Mouse (Mus musculus) adrenal gland, postnatal 25 days (tissue): ENCODE measurements around the gene Cdc25b. TPM values are rescaled to one million over a fixed set of nuclear protein-coding genes. Genes with fewer than 3 reads are reported as not detected.

Experiments used
- DNase-seq: peaks from one replicate; pipeline ENCODE4 v3.0.0; 2021; ENCODE audit warnings: mixed read lengths
- long read RNA-seq: library from polyadenylated mRNA; stranded (forward); transcript quantifications from one replicate; pipeline ENCODE4 v2.0.0, GENCODE M21; 2021
- total RNA-seq: library from RNA; stranded (reverse); gene quantifications from 2 replicates; pipeline ENCODE4 v1.2.3, GENCODE M21; 2021

Gene Cdc25b
- total RNA-seq = 8.3 and 10.8 TPM in 2 replicates
- long read RNA-seq, partial matches to known transcripts = 1 of 4 reads
- long read RNA-seq, other reads (novel, unspliced or antisense) = 2 of 4 reads

- DNase-seq = peak; percentile 86
These were observed at the start of gene Cdc25b, which contains the start of gene Spef1 for GRCm38 (mm10) chr2:131186771-131187601. Gene Cdc25b, plus strand, starts transcription at chr2:131186949. Gene Spef1, minus strand, starts transcription at chr2:131187282.

- no peak for DNase-seq
These were observed 48.5 kb upstream of the Cdc25b start for GRCm38 (mm10) chr2:131138296-131138695.

GRCm38 (mm10) chr2:131138760-131139159 is 48.0 kb upstream of the Cdc25b start:
- no peak for DNase-seq

GRCm38 (mm10) chr2:131139287-131139686 is 47.5 kb upstream of the Cdc25b start:
- no peak for DNase-seq

GRCm38 (mm10) chr2:131139886-131140532 is 46.7 kb upstream of the Cdc25b start:
- DNase-seq = no peak

- DNase-seq = no peak
These were observed 46.2 kb upstream of the Cdc25b start for GRCm38 (mm10) chr2:131140533-131140905.

GRCm38 (mm10) chr2:131141336-131141986 is 45.3 kb upstream of the Cdc25b start:
- DNase-seq = no peak

- DNase-seq = peak; percentile 72
These were observed 44.2 kb upstream of the Cdc25b start for GRCm38 (mm10) chr2:131142592-131142991.

GRCm38 (mm10) chr2:131143007-131143780 is 43.6 kb upstream of the Cdc25b start:
- DNase-seq = no peak

- no peak for DNase-seq
These were observed 41.6 kb upstream of the Cdc25b start for GRCm38 (mm10) chr2:131145121-131145520.

- DNase-seq = no peak
These were observed 41.2 kb upstream of the Cdc25b start for GRCm38 (mm10) chr2:131145536-131145935.

GRCm38 (mm10) chr2:131146193-131147042 is 40.3 kb upstream of the Cdc25b start:
- DNase-seq = no peak

- no peak for DNase-seq
These were observed 39.7 kb upstream of the Cdc25b start for GRCm38 (mm10) chr2:131147043-131147365.

GRCm38 (mm10) chr2:131148353-131149253 is 38.1 kb upstream of the Cdc25b start:
- no peak for DNase-seq

- DNase-seq = no peak
These were observed 37.5 kb upstream of the Cdc25b start for GRCm38 (mm10) chr2:131149254-131149578.

- no peak for DNase-seq
These were observed 34.5 kb upstream of the Cdc25b start for GRCm38 (mm10) chr2:131152166-131152730.

GRCm38 (mm10) chr2:131154036-131154435 is 32.7 kb upstream of the Cdc25b start:
- DNase-seq = no peak

- no peak for DNase-seq
These were observed 29.8 kb upstream of the Cdc25b start for GRCm38 (mm10) chr2:131156987-131157386.

GRCm38 (mm10) chr2:131159491-131159910 is 27.2 kb upstream of the Cdc25b start:
- DNase-seq = peak; percentile 40
